Mouse (Mus musculus) olfactory bulb, adult 2 months (tissue): ENCODE measurements around the gene Slc22a15.

Source experiments
- CTCF ChIP-seq: fragments of 200-500 bp; IDR thresholded peaks from 2 replicates; pipeline ENCODE4 v1.5.1; 2012; ENCODE audit warnings: low read depth, mild to moderate bottlenecking, low read length, moderate library complexity; ENCODE audit not compliant: insufficient read depth
- POLR2A ChIP-seq: fragments of 200-500 bp; IDR thresholded peaks from 2 replicates; pipeline ENCODE4 v1.6.1; 2012; ENCODE audit warnings: mild to moderate bottlenecking, low read depth, low read length, moderate library complexity; ENCODE audit not compliant: insufficient read depth

DNA sequence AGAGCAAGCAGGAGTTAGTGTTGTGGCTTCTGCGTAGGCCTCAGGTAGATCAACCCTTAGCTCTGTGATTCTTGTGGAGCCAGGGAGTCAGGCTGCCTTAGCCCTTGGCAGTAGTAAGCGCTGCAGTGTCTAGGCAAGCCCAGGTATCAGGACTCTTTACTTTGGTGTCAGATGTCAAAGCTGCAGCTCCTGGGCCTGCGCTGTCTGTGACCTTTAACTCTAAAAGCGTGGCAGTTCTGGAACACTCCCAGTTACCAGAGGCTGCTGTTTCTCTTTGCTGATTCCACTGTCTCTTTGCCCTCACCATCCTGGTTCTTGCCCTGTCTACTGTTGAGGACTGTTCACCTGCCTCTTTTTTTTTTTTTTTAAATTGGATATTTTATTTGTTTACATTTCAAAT is 23.0 kb upstream of the Slc22a15 start:
- no peak for TF ChIP-seq CTCF
- no peak for TF ChIP-seq POLR2A
